11 mouse cellular contexts compared by ENCODE assay signal in the genomic region with DNA sequence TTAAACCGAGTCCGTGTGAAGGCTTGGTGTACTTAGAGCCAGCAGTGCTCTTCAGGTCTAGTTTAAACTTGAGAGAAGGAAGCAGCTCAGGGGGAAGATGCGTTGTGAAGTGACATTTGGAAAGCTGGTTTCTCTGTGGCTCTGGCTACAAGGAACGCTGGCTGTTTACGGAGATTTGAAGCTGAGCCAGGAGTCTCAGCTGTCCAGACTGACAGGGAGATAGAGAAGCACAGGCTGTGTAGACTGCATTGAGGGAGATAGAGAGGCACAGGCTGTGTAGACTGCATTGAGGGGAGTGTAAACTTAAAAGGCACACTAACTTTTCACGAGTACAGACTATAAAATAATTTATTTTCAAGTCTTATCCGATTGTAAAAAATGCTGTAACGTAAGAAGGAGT. TPM values are rescaled to one million over a fixed set of nuclear protein-coding genes. Genes with fewer than 3 reads are reported as not detected.
A peak's percentile ranks its signal among the peaks of the same experiment; 100 is the strongest.
DNase-seq lines count a peak whose midpoint lies in the region; ATAC-seq and TF ChIP-seq lines count a peak whose summit lies in the region.
"Had no signal": no experiment of that assay in that cellular context is flagged by ENCODE, and none has a peak within 500 bp of the region (broad histone marks: within the 10 kb centered on the region; RNA-seq: fewer than 3 reads in every experiment).

No protein-coding gene starts in this region.

- H3K4me1 ChIP-seq in forebrain, postnatal 0 days (ENCODE audit: insufficient read depth) = no peaks in the 10 kb centered on the region
- H3K4me1 ChIP-seq in forebrain, embryonic 12.5 days = peaks cover 8% of the 10 kb centered on the region
- H3K4me1 ChIP-seq in midbrain, postnatal 0 days (ENCODE audit: insufficient read depth, low read length) = no peaks in the 10 kb centered on the region
- 0 out of 2 replicates have a peak, but pooled peaks cover 3% of the 10 kb centered on the region for H3K4me1 ChIP-seq in midbrain, embryonic 13.5 days (replicated peaks)
- peaks cover 24 to 72% of the 10 kb centered on the region in 2 experiments for H3K4me1 ChIP-seq in heart, embryonic 14.5 days (ENCODE audit: control insufficient read depth in 2 of 2, insufficient read depth in 2 of 2, low read length in 2 of 2)
- H3K4me1 ChIP-seq in liver, postnatal 0 days (ENCODE audit: insufficient read depth) = 0 out of 2 replicates have a peak, but pooled peaks cover 2% of the 10 kb centered on the region

- no peak for ATAC-seq in forebrain, postnatal 0 days
- ATAC-seq in forebrain, embryonic 12.5 days (ENCODE audit: low FRiP score) = no peak
- ATAC-seq in midbrain, postnatal 0 days (ENCODE audit: low FRiP score) = no peak
- ATAC-seq in midbrain, embryonic 13.5 days = no peak
- 0 out of 2 replicates have a peak, but pooled peaks have one; percentile 58 for ATAC-seq in heart, embryonic 14.5 days (ENCODE audit: insufficient number of reproducible peaks, insufficient read depth, low FRiP score, low read depth)
- no peak for ATAC-seq in liver, postnatal 0 days

- no peak overlapping the region for H3K4me3 ChIP-seq in forebrain, postnatal 0 days (ENCODE audit: low read depth, low read length)
- H3K4me3 ChIP-seq in forebrain, embryonic 12.5 days (replicated peaks) = no peak overlapping the region
- no peak overlapping the region for H3K4me3 ChIP-seq in midbrain, postnatal 0 days (ENCODE audit: low read depth, low read length)
- H3K4me3 ChIP-seq in midbrain, embryonic 13.5 days (replicated peaks) = no peak overlapping the region
- H3K4me3 ChIP-seq in heart, embryonic 14.5 days (ENCODE audit: control insufficient read depth in 1 of 2, insufficient read depth in 1 of 2, low read depth in 1 of 2, low read length in 2 of 2) = no peak overlapping the region
- H3K4me3 ChIP-seq in liver, postnatal 0 days (ENCODE audit: low read depth, low read length) = no peak overlapping the region
- H3K4me3 ChIP-seq: embryonic facial prominence, embryonic 13.5 days had no signal

- H3K36me3 ChIP-seq in forebrain, postnatal 0 days (ENCODE audit: insufficient read depth) = peaks cover 20% of the 10 kb centered on the region
- peaks cover 23% of the 10 kb centered on the region for H3K36me3 ChIP-seq in forebrain, embryonic 12.5 days (replicated peaks)
- peaks cover 13% of the 10 kb centered on the region for H3K36me3 ChIP-seq in midbrain, postnatal 0 days (ENCODE audit: insufficient read depth, low read length)
- H3K36me3 ChIP-seq in midbrain, embryonic 13.5 days = peaks cover 33% of the 10 kb centered on the region
- peaks cover 33% of the 10 kb centered on the region for H3K36me3 ChIP-seq in heart, embryonic 14.5 days (ENCODE audit: control insufficient read depth, insufficient read depth, low read length)
- H3K36me3 ChIP-seq in liver, postnatal 0 days (replicated peaks; ENCODE audit: insufficient read depth, low read length) = peaks cover 16% of the 10 kb centered on the region

- H3K9ac ChIP-seq in forebrain, postnatal 0 days = no peak overlapping the region
- H3K9ac ChIP-seq in forebrain, embryonic 12.5 days = no peak overlapping the region
- H3K9ac ChIP-seq in midbrain, postnatal 0 days (replicated peaks; ENCODE audit: low read length, poor library complexity, severe bottlenecking) = no peak overlapping the region
- H3K9ac ChIP-seq in midbrain, embryonic 13.5 days (replicated peaks) = no peak overlapping the region
- H3K9ac ChIP-seq in heart, embryonic 14.5 days (ENCODE audit: low read length) = peak overlapping the region; percentile 31
- no peak overlapping the region for H3K9ac ChIP-seq in liver, postnatal 0 days (replicated peaks)
- H3K9ac ChIP-seq: embryonic facial prominence, embryonic 13.5 days; liver, embryonic 14.5 days had no signal

- H3K4me2 ChIP-seq in forebrain, postnatal 0 days (ENCODE audit: low read depth) = no peak overlapping the region
- H3K4me2 ChIP-seq in forebrain, embryonic 12.5 days = no peak overlapping the region
- no peak overlapping the region for H3K4me2 ChIP-seq in midbrain, postnatal 0 days (ENCODE audit: low read depth, low read length, poor library complexity, severe bottlenecking)
- no peak overlapping the region for H3K4me2 ChIP-seq in midbrain, embryonic 13.5 days (replicated peaks)
- peak overlapping the region; percentile 52 for H3K4me2 ChIP-seq in heart, embryonic 14.5 days (ENCODE audit: low read length)
- no peak overlapping the region for H3K4me2 ChIP-seq in liver, postnatal 0 days (ENCODE audit: low read depth, low read length)
- H3K4me2 ChIP-seq: embryonic facial prominence, embryonic 13.5 days had no signal

- 60% methylated on average over 8 of the region's 8 CpGs for WGBS in forebrain, postnatal 0 days
- 73% methylated on average over 8 of the region's 8 CpGs for WGBS in forebrain, embryonic 12.5 days
- WGBS in midbrain, postnatal 0 days = 69% methylated on average over 8 of the region's 8 CpGs
- WGBS in midbrain, embryonic 13.5 days = 78% methylated on average over 8 of the region's 8 CpGs
- WGBS in heart, embryonic 14.5 days = 28% methylated on average over 8 of the region's 8 CpGs
- 59% methylated on average over 8 of the region's 8 CpGs for WGBS in liver, postnatal 0 days (ENCODE audit: insufficient replicate concordance)

- DNase-seq in forebrain, postnatal 0 days = peak; percentile 13
- DNase-seq in midbrain, postnatal 0 days (ENCODE audit: low spot score) = peak; percentile 40
- no peak for DNase-seq in liver, postnatal 0 days
- no peak for DNase-seq in c-Kit-positive CD71-positive TER-119-positive erythroid progenitor cells, embryonic 14.5 days (ENCODE audit: low spot score)
- DNase-seq in T-cell, adult 2 months (ENCODE audit: low spot score) = no peak
- DNase-seq: thymus, postnatal 14 days had no signal

- TF ChIP-seq CTCF in forebrain, postnatal 0 days (IDR thresholded peaks at IDR 0.05; ENCODE audit: low read depth) = no peak
- TF ChIP-seq CTCF in midbrain, postnatal 0 days (IDR thresholded peaks at IDR 0.05) = no peak
- TF ChIP-seq CTCF in liver, postnatal 0 days (IDR thresholded peaks at IDR 0.05; ENCODE audit: low read depth) = no peak

- TF ChIP-seq EP300 in liver, postnatal 0 days (IDR thresholded peaks at IDR 0.05; ENCODE audit: low read depth) = no peak

- H3K27me3 ChIP-seq in forebrain, postnatal 0 days (ENCODE audit: insufficient read depth, low read length) = no peaks in the 10 kb centered on the region
- no peaks in the 10 kb centered on the region for H3K27me3 ChIP-seq in forebrain, embryonic 12.5 days
- no peaks in the 10 kb centered on the region for H3K27me3 ChIP-seq in midbrain, postnatal 0 days (ENCODE audit: insufficient read depth, low read length)
- H3K27me3 ChIP-seq in midbrain, embryonic 13.5 days = no peaks in the 10 kb centered on the region
- no peaks in the 10 kb centered on the region for H3K27me3 ChIP-seq in heart, embryonic 14.5 days (ENCODE audit: control insufficient read depth, insufficient read depth, low read length)
- no peaks in the 10 kb centered on the region for H3K27me3 ChIP-seq in liver, postnatal 0 days (ENCODE audit: insufficient read depth, low read length)
- H3K27me3 ChIP-seq: embryonic facial prominence, embryonic 13.5 days had no signal

- H3K9me3 ChIP-seq in forebrain, postnatal 0 days (ENCODE audit: low read length) = no peaks in the 10 kb centered on the region
- no peaks in the 10 kb centered on the region for H3K9me3 ChIP-seq in forebrain, embryonic 12.5 days
- H3K9me3 ChIP-seq in midbrain, postnatal 0 days (ENCODE audit: low read length) = no peaks in the 10 kb centered on the region
- H3K9me3 ChIP-seq in midbrain, embryonic 13.5 days = no peaks in the 10 kb centered on the region
- no peaks in the 10 kb centered on the region for H3K9me3 ChIP-seq in heart, embryonic 14.5 days (ENCODE audit: control insufficient read depth, low read length)
- H3K9me3 ChIP-seq in liver, postnatal 0 days (ENCODE audit: low read length) = no peaks in the 10 kb centered on the region
- H3K9me3 ChIP-seq: embryonic facial prominence, embryonic 13.5 days had no signal

- no peak overlapping the region for H3K27ac ChIP-seq in forebrain, postnatal 0 days (ENCODE audit: low read depth, low read length)
- no peak overlapping the region for H3K27ac ChIP-seq in forebrain, embryonic 12.5 days
- no peak overlapping the region for H3K27ac ChIP-seq in midbrain, postnatal 0 days (ENCODE audit: low read depth, low read length)
- no peak overlapping the region for H3K27ac ChIP-seq in midbrain, embryonic 13.5 days
- peak overlapping the region in 1 of 2 experiments; percentile 53; a peak in 2 of 4 replicates for H3K27ac ChIP-seq in heart, embryonic 14.5 days (replicated peaks in 1 of 2; ENCODE audit: control insufficient read depth in 1 of 2, insufficient read depth in 1 of 2, low read depth in 2 of 2, low read length in 2 of 2)
- no peak overlapping the region for H3K27ac ChIP-seq in liver, postnatal 0 days (ENCODE audit: low read depth)
- H3K27ac ChIP-seq: embryonic facial prominence, embryonic 13.5 days; liver, embryonic 14.5 days had no signal

RNA-seq across cellular contexts. Expression of a gene that starts 13.9 kb away (rescaled TPM):
- total RNA-seq in forebrain, postnatal 0 days (2014; rRNA removed) = 42.5 and 51.6 TPM in 2 replicates
- polyA plus RNA-seq in forebrain, postnatal 0 days (2015; fragmentation: Nextera tagmentation; extraction: Ambion mirVana) = 13.1 and 23.9 TPM in 2 replicates
- 68.4 and 69.0 TPM in 2 replicates for polyA plus RNA-seq in forebrain, embryonic 12.5 days (2016; fragmentation: Nextera tagmentation; extraction: Ambion mirVana)
- 34.5 and 57.9 TPM in 2 replicates for total RNA-seq in midbrain, postnatal 0 days (2014; rRNA removed)
- polyA plus RNA-seq in midbrain, postnatal 0 days (2015; fragmentation: Nextera tagmentation; extraction: Ambion mirVana) = 21.0 and 26.2 TPM in 2 replicates
- polyA plus RNA-seq in midbrain, embryonic 13.5 days (2015; fragmentation: Nextera tagmentation; extraction: Ambion mirVana) = 52.6 and 56.5 TPM in 2 replicates
- polyA plus RNA-seq in heart, embryonic 14.5 days (2014; fragmentation: Nextera tagmentation; extraction: Ambion mirVana) = 61.0 and 64.0 TPM in 2 replicates
- 12.5 and 13.9 TPM in 2 replicates for polyA plus RNA-seq in liver, postnatal 0 days (2015; fragmentation: Nextera tagmentation; extraction: Ambion mirVana)

RNA-seq across cellular contexts. Expression of a gene that starts 42.0 kb away (rescaled TPM):
- total RNA-seq in forebrain, postnatal 0 days (2014; rRNA removed) = 9.2 and 11.8 TPM in 2 replicates
- 4.8 and 4.9 TPM in 2 replicates for polyA plus RNA-seq in forebrain, postnatal 0 days (2015; fragmentation: Nextera tagmentation; extraction: Ambion mirVana)
- 20.5 and 24.9 TPM in 2 replicates for polyA plus RNA-seq in forebrain, embryonic 12.5 days (2016; fragmentation: Nextera tagmentation; extraction: Ambion mirVana)
- 0.90 and 2.2 TPM in 2 replicates for total RNA-seq in midbrain, postnatal 0 days (2014; rRNA removed)
- 0.15 and 0.19 TPM in 2 replicates for polyA plus RNA-seq in midbrain, postnatal 0 days (2015; fragmentation: Nextera tagmentation; extraction: Ambion mirVana)
- 0.68 and 2.6 TPM in 2 replicates for polyA plus RNA-seq in midbrain, embryonic 13.5 days (2015; fragmentation: Nextera tagmentation; extraction: Ambion mirVana)
- polyA plus RNA-seq in heart, embryonic 14.5 days (2014; fragmentation: Nextera tagmentation; extraction: Ambion mirVana) = not detected in 2 replicates
- not detected in 2 replicates for polyA plus RNA-seq in liver, postnatal 0 days (2015; fragmentation: Nextera tagmentation; extraction: Ambion mirVana)

Comparison
In these comparisons a context has a peak if more than half of its experiments do, and no peak if none do; other contexts are left out.
1. DNase-seq: peak in forebrain, postnatal 0 days (single experiment) and midbrain, postnatal 0 days (single experiment); none in liver, postnatal 0 days (single experiment), c-Kit-positive CD71-positive TER-119-positive erythroid progenitor cells, embryonic 14.5 days (single experiment) and T-cell, adult 2 months (single experiment).